Mouse (Mus musculus) embryo, embryonic 10.5 days (tissue): ENCODE results near the gene Lgi1.

Experiments
- DNase-seq: peaks from one replicate; pipeline ENCODE4 v3.0.0-alpha.2; 2015; ENCODE audit warnings: low spot score

Gene Lgi1

GRCm38 (mm10) chr19:38261351-38261750 lies 3.0 kb upstream of the Lgi1 start:
- no peak for DNase-seq

- peak; percentile 55 for DNase-seq
Measured at GRCm38 (mm10) chr19:38263829-38264504, 369 bp upstream of the Lgi1 start.

DNA sequence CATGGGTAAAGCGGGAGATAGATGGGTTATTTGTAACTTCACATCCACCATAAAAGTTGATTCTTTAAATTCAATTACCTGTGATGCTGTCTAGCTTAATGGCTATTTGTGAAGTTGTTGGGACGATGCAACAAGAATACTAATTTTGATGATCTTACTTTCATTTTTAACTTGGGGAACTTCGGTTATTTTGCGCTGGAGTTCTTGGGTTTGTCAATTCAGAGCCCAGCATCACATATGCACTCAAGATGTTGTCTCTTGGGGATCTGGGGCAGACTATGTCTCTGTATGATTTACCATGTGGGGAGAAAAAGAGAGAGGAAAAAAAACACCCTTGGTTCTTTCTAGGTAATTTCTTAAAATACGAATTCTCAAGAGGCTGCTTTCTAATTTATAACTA lies 1.4 kb downstream of the Lgi1 start:
- DNase-seq: no peak

GRCm38 (mm10) chr19:38267469-38267868 lies 3.1 kb downstream of the Lgi1 start:
- DNase-seq: no peak

DNA sequence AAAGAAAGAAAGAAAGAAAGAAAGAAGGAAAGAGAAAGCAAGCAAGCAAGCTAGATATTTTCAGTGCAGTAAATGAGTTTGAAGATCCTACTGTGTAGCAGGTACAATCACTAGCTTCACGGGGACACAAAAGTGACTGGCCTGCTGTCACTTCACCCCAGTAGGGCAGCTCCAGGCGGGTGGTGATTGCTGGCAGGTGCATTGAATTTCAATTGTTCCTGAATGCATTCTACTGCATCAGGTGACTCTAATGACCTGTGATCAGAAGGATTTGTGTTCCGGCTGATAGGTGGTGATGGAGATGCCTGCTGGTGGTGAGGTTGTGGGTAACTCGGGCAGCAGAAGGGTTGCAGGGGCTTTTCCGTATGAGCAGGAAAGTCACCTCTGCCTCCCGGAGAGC lies 6.7 kb downstream of the Lgi1 start:
- no peak for DNase-seq

DNA sequence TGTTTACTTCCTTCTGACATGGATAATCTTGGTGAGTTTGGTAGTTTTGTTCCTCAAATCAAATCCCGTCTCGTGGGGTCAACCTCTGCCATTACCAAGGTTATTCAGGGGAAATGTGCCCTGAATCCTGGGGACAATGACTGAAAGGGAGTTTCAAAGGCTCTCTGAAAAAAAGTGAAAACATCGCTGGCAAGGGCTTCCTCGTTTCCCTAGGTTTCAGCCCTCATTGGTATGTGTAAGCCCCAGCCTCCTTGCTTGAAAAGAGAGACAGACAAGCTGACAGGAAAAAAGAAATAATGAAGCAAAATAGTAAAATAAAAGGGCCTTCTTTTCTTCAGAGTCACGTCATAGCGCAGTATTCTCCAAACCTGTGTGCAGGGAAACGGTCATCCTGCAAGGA lies 9.5 kb downstream of the Lgi1 start:
- no peak for DNase-seq

GRCm38 (mm10) chr19:38274747-38275421 lies 10.5 kb downstream of the Lgi1 start:
- no peak for DNase-seq

DNA sequence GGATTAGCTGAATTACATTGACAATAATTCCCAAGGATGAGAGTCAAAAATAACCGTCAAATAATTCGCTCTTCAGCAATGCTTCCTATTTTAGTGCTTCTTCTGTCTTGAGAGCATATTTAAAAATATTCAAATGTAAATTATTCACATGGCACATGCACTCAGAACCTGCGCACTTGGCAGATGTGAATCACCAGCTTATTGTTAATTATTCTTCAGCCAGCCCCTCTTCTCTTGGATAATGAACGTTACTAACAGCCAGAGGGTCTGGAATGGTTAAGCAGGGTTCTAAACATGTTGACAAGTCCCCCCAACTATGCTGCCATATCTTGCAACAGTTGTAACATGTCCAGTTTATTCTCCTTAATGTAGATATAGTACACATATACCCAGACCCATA lies 11.9 kb downstream of the Lgi1 start:
- DNase-seq: no peak

- no peak for DNase-seq
Measured at GRCm38 (mm10) chr19:38280242-38280641, 15.9 kb downstream of the Lgi1 start.

DNA sequence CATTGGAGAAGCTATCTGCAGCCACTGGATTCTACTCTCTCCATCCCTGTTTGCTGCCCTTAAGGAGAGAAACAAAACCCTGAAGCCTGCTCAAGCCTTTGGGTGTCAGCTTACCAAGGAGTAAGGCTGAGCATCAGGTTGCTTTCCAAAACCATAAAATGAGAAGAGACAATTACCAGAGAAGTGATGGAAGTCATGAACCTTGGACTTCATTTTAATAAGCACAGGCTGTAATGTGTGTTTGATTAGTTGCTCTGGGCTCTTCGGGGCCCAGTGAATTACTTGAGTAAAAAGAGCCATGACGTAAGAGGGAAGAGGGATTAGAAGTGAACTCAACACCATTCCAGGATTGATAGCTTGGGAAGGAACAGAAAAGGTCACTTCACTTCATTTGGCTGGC lies 18.1 kb downstream of the Lgi1 start:
- peak; percentile 53 for DNase-seq

GRCm38 (mm10) chr19:38288556-38288955 lies 24.2 kb downstream of the Lgi1 start:
- DNase-seq: no peak

DNA sequence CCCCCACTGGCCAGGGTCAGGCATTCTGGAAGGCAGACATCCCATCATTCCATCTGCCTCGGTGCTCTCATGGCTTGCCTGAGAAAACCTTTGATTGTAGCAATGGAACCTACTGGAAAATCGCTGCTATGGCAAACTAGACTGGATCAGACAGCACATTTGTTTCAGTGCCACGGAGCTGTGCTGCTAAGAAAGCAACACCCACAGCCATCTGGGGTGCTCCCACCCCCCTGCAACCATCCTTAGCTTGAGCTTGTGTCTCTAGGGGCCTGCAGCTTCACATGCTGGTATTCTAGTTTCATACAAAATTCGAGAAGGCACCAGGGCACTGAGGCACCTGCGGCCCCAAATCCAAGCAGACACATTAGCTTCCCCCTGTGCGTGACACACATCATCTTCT lies 27.1 kb downstream of the Lgi1 start:
- DNase-seq: no peak

- peak; percentile 84 for DNase-seq
Measured at GRCm38 (mm10) chr19:38298018-38298626, 33.8 kb downstream of the Lgi1 start.

GRCm38 (mm10) chr19:38308116-38308515 lies 43.8 kb downstream of the Lgi1 start:
- no peak for DNase-seq

DNA sequence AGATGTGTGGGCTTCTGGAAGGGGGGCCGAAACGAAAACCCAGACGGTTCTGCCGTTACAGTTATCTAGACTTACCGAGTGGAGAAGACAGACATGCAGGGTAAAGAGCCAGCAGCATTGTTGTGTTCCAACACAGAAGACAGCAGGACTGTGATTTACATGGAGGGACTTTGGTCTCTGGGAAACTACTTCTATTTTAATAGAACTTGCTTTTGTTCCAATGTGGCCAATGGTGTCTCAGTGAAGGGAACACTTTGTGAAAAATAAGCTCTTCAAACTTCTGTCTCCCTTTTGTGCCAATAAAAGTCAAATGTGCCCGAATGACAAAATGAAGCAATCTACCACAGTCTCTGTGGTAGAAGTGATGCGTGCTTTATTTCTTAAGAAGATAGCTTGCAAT lies 50.8 kb downstream of the Lgi1 start:
- no peak for DNase-seq

DNA sequence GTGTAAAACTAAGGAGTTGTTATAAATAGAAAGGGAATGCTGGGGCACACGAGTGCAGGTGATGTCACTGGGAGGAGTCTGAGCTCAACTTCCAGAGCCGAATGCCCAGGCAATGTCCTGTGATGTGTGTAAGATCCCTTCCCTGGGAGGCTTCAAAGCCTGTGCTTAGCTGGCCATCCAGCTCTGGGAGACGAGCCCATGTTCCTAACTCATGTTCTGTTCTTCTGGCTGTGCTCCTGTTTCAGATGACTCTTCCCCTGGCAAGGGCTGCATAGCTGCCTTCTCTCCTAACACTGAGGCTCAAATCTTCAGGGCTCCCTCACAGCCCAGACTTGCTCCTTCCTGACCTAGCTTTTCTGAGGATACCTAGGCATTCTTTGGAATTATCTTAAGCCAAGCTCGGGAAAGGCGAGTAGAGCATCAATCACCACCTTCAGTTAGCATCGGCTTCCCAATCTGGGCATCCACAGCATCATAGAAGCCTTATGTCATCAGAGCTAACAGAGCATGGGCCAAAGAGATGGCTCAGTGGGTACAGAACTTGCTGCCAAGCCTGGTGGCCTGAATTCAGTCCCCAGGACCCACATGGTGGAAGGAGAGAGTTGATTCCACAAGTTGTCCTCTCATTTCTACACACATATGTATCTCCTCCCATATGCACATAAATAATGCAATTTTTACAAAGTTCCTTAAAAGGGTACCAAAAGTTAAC lies 52.4 kb downstream of the Lgi1 start:
- DNase-seq: no peak

DNA sequence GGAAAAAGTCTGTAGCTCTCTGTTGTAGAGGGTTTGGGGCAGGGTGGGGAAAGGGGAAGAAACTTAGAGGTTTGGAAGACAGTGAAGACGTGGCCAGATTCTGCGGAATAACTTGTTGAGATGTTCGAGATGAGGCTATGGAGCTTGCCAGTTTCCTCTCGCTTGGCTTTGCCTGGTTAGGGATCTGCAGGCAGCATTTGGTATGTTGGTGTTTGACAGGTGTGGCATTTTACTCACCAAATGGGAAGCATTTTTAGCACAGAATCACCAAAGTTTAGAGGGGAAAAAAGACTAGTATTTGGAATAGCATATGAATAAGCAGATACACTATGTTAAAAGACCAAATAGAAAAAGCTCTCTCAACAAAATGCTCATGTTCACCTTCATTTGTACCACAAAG lies 54.0 kb downstream of the Lgi1 start:
- DNase-seq: no peak

DNA sequence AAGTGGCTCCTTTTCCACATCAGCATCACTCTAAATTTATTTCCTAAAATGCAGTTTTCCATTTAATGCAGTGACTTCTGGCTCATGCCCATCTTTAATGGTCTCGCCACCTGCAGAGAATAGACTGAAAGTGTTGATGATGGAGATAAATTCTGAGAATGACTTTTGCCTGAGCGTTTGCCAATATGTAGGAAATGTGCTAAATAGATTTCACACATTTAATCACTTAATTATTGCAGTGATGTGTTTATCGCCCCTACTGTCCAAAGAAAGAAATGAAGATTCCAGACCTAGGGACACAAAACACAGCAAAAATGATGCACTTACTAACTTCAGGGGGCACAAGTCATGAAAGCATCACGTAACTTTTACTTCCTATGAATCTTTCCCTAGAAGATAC lies 54.8 kb downstream of the Lgi1 start:
- DNase-seq: no peak

- no peak for DNase-seq
Measured at GRCm38 (mm10) chr19:38320651-38321188, 56.4 kb downstream of the Lgi1 start.

DNA sequence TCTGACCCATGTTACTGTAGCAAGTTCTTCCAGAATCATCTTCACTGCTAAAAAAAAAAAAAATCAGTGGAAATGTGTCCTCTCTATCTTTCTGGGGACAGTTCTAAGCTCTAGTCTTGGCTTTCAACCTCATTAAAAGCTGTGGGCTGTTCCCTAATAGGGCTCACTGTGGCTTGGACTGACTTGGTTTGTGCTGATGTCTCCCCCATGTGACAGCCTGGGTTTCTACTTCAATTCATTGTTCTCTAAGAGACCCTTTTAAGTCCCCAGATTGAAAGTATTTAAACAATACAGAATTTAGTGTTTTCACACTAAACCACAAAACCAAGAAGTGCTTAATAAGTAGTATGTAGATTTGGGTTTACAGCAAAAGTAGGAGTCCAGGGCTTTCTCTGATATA lies 59.4 kb downstream of the Lgi1 start:
- no peak for DNase-seq

DNA sequence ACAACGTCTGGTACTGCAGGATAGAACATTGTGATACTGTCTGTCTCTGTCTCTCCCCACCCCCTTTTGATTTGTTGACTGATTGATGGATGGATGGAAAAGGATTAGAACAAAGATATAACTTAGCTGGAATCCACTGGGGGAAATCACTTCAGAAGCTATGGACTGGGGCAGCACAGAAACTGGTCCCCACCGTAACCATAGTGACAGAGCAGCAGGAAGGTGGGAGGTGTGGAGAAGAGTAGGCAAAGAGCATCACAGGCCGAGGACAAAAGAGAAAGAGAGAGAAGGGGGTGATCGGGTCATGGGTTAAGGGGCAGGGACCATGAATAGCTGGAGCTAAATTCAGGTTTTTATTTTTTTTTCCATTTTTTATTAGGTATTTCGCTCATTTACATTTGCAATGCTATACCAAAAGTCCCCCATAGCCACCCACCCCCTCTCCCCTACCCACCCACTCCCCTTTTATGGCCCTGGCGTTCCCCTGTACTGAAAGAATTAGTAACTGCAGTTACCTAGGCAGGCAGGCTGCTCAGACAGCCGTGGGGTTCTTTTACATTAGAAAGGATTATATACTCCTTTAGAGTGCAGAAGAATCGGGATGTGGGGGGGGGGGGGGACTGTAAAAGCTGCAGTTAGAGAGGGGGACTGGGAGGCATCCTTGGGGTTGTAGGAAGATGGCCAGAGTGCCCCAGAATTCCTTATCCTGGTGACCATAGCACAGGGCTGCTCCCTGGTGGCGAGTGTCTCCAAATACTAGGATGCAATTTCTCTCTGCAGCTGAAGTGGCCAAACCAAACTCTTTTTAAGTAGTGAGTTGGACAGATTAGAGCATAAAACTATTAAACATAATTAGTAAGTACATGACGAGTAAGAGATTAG lies 60.1 kb downstream of the Lgi1 start:
- DNase-seq: peak; percentile 67

GRCm38 (mm10) chr19:38325029-38325398 lies 60.7 kb downstream of the Lgi1 start:
- DNase-seq: no peak
